Mouse (Mus musculus): Measurements from ENCODE around the gene Slit3. TPM values are rescaled to one million over a fixed set of nuclear protein-coding genes. Genes with fewer than 3 reads are reported as not detected.

The Slit3 gene
- polyA plus RNA-seq, 1 experiment from 2014 or later, result 14.2 TPM

DNA sequence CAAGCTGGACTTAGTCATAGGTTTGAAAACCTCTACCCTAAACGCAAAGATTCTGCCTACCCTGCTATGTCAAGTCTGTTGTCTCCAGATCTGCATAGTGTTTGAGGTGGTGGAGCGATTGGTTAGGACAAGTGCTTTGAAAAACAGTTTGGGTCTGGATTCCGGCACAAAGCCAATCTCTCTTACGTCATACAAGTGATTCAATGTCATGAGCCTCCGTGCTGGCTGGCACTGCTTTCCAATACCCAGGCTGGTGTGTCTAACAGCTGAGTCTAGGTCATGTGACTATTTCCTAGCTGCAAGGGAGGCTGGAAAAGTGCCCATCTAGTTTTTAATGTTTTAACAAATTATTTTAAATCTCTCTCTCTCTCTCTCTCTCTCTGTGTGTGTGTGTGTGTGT, 196.2 kb downstream of the Slit3 start:
- Histone ChIP-seq H3K27ac (ENCODE audit: low read length) (no peak overlapping the region), H3K4me3 (ENCODE audit: low read depth, low read length) (no peak overlapping the region), H3K36me3 (ENCODE audit: insufficient read depth, low read length) (no peaks in the 10 kb centered on the region), H3K4me2 (replicated peaks; ENCODE audit: low read depth, low read length) (no peak overlapping the region), H3K9ac (replicated peaks; ENCODE audit: low read depth) (no peak overlapping the region), H3K27me3 (replicated peaks; ENCODE audit: insufficient read depth, low read length) (no peaks in the 10 kb centered on the region), H3K4me1 (ENCODE audit: insufficient read depth, low read depth, low read length) (peaks cover 4% of the 10 kb centered on the region; the same call in 1 of the 2 replicates), H3K9me3 (ENCODE audit: low read length) (no peaks in the 10 kb centered on the region)
- no peak for TF ChIP-seq CTCF (IDR thresholded peaks at IDR 0.05)
- TF ChIP-seq EP300 (IDR thresholded peaks at IDR 0.05), result no peak
- no peak for DNase-seq (ENCODE audit: low spot score)
- 80% methylated on average over 5 of the region's 5 CpGs for WGBS
- ATAC-seq, result no peak

DNA sequence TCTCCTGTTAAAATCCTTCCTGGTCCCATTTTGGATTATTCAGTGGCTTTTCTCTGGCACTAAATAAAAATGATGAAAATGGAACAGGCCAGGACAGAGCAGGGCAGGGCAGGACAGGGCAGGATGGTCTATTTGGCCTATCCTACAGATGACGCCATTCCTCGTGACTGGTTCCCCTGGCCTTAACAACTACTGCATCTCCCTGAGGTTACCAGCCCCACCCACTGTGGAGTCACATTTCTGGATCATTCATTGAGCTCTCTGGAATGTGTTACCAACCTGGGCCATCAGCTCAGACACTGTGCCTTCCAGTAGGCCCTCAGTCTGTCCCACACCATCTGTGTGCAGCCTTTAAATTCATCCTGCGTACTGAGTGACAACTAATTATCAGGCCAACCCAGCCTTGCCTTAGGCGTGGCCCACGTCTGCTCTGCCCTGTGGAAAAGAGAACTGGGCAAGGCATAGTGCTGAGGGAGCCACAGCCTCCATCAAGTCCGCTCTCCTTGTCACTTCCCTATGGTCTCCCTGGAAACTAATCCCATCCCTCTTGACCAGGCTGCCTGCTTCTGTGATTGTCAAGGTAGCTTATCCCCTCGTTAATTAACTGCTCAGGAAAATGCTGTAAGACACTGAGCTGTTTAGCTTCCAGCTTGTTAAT, 196.9 kb downstream of the Slit3 start:
- WGBS, result 78% methylated on average over 7 of the region's 7 CpGs
- DNase-seq (ENCODE audit: low spot score), result no peak
- H3K36me3 ChIP-seq (ENCODE audit: insufficient read depth, low read length), result no peaks in the 10 kb centered on the region
- no peak overlapping the region for H3K4me3 ChIP-seq (ENCODE audit: low read depth, low read length)
- H3K9ac ChIP-seq (replicated peaks; ENCODE audit: low read depth), result no peak overlapping the region
- H3K27me3 ChIP-seq (replicated peaks; ENCODE audit: insufficient read depth, low read length), result no peaks in the 10 kb centered on the region
- peaks cover 4% of the 10 kb centered on the region; the same call in 1 of the 2 replicates for H3K4me1 ChIP-seq (ENCODE audit: insufficient read depth, low read depth, low read length)
- no peaks in the 10 kb centered on the region for H3K9me3 ChIP-seq (ENCODE audit: low read length)
- H3K4me2 ChIP-seq (replicated peaks; ENCODE audit: low read depth, low read length), result no peak overlapping the region
- H3K27ac ChIP-seq (ENCODE audit: low read length), result no peak overlapping the region
- TF ChIP-seq EP300 (IDR thresholded peaks at IDR 0.05) (no peak), CTCF (IDR thresholded peaks at IDR 0.05) (no peak)
- no peak for ATAC-seq

DNA sequence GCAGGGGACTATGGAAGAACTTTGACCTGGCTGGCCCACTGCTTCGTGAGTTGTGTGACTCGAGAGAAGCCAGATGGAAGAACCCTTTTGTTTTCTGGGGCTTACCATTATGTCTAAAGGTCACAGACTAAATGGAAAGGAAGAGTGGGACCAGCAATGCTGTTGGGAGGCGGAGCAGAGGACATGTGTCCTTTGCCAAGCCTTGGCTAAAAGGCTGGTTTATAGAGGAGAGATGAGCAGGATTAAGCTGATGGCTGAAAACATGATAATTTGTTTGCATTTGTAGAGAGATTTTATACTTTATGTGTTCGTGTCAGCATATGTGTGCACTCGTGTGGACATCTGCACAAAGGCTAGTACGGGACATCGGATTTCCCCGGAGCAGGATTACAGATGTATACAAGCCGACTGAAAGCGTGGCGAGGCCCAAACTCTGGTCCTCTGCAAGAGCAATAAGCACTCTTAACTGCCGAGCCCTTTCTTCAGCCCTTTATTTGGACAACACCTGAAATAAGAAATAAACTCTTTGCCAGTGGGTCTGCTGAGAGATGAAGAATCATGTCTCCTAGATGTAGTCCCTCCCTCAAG, 197.5 kb downstream of the Slit3 start:
- no peak overlapping the region for H3K4me3 ChIP-seq (ENCODE audit: low read depth, low read length)
- WGBS, result 78% methylated on average over 12 of the region's 12 CpGs
- no peak for DNase-seq (ENCODE audit: low spot score)

DNA sequence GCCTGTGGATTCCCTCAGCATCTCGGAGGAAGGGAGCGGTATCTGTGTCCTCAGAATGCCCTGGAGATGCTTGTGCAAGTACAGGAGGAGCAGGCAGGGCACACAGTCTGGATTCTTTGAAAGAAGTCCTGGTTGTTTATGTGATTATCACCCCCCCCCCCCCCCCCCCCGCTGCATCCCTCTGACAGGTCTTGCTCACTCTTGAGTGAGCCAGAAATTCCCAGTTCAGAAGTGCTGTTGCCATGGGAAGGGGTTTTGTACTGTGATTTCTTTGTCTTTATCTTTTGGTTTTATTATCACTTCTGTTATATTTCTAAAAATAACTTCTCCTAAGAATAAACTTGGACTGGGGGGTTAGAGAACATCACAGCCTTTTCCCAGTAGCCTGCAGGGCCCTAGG, 199.5 kb downstream of the Slit3 start:
- no peaks in the 10 kb centered on the region for H3K27me3 ChIP-seq (replicated peaks; ENCODE audit: insufficient read depth, low read length)
- no peaks in the 10 kb centered on the region for H3K9me3 ChIP-seq (ENCODE audit: low read length)
- H3K4me3 ChIP-seq (ENCODE audit: low read depth, low read length), result no peak overlapping the region
- H3K4me1 ChIP-seq (ENCODE audit: insufficient read depth, low read depth, low read length), result peaks cover 2% of the 10 kb centered on the region; the same call in 1 of the 2 replicates
- WGBS, result 91% methylated on average over 2 of the region's 3 CpGs
- no peak overlapping the region for H3K4me2 ChIP-seq (replicated peaks; ENCODE audit: low read depth, low read length)
- ATAC-seq (no peak), DNase-seq (ENCODE audit: low spot score) (no peak)
- H3K36me3 ChIP-seq (ENCODE audit: insufficient read depth, low read length), result no peaks in the 10 kb centered on the region
- no peak for TF ChIP-seq CTCF (IDR thresholded peaks at IDR 0.05)
- no peak for TF ChIP-seq EP300 (IDR thresholded peaks at IDR 0.05)
- H3K27ac ChIP-seq (ENCODE audit: low read length), result no peak overlapping the region
- H3K9ac ChIP-seq (replicated peaks; ENCODE audit: low read depth), result no peak overlapping the region

More for the DNA sequence above, 197.5 kb downstream of the Slit3 start:
- H3K9me3 ChIP-seq (ENCODE audit: low read length), result no peaks in the 10 kb centered on the region
- no peaks in the 10 kb centered on the region for H3K36me3 ChIP-seq (ENCODE audit: insufficient read depth, low read length)
- no peak overlapping the region for H3K27ac ChIP-seq (ENCODE audit: low read length)
- H3K4me2 ChIP-seq (replicated peaks; ENCODE audit: low read depth, low read length), result no peak overlapping the region
- no peak for TF ChIP-seq CTCF (IDR thresholded peaks at IDR 0.05)
- TF ChIP-seq EP300 (IDR thresholded peaks at IDR 0.05), result no peak
- no peak for ATAC-seq
- H3K4me1 ChIP-seq (ENCODE audit: insufficient read depth, low read depth, low read length), result peaks cover 4% of the 10 kb centered on the region; the same call in 1 of the 2 replicates
- H3K27me3 ChIP-seq (replicated peaks; ENCODE audit: insufficient read depth, low read length), result no peaks in the 10 kb centered on the region
- no peak overlapping the region for H3K9ac ChIP-seq (replicated peaks; ENCODE audit: low read depth)

DNA sequence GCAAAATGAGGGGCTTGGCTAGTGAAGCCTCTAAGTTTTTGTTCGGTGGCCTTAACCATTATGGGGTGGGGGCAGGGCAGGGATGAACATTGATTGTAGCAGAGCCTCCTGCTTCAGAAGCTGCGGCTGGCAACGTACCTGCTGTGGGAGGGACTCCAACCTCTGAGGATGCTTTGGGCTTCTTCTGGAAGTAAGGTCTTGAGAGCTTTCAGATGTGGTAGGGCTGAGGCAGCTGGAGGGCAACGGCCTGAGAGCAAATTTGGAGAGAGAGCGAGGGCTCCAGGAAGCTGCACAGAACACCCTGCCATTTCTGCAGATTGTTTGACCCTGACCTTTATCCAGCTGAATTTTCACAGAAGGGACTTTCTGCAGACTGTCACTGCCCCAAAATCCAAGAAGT, 203.4 kb downstream of the Slit3 start:
- H3K4me3 ChIP-seq (ENCODE audit: low read depth, low read length), result no peak overlapping the region
- H3K4me1 ChIP-seq (ENCODE audit: insufficient read depth, low read depth, low read length), result no peaks in the 10 kb centered on the region
- no peak for TF ChIP-seq CTCF (IDR thresholded peaks at IDR 0.05)
- no peak for TF ChIP-seq EP300 (IDR thresholded peaks at IDR 0.05)
- 52% methylated on average over 5 of the region's 5 CpGs for WGBS
- no peak overlapping the region for H3K27ac ChIP-seq (ENCODE audit: low read length)
- no peaks in the 10 kb centered on the region for H3K27me3 ChIP-seq (replicated peaks; ENCODE audit: insufficient read depth, low read length)
- no peaks in the 10 kb centered on the region for H3K9me3 ChIP-seq (ENCODE audit: low read length)
- H3K4me2 ChIP-seq (replicated peaks; ENCODE audit: low read depth, low read length), result no peak overlapping the region
- ATAC-seq, result no peak
- no peaks in the 10 kb centered on the region for H3K36me3 ChIP-seq (ENCODE audit: insufficient read depth, low read length)
- H3K9ac ChIP-seq (replicated peaks; ENCODE audit: low read depth), result no peak overlapping the region
- no peak for DNase-seq (ENCODE audit: low spot score)

DNA sequence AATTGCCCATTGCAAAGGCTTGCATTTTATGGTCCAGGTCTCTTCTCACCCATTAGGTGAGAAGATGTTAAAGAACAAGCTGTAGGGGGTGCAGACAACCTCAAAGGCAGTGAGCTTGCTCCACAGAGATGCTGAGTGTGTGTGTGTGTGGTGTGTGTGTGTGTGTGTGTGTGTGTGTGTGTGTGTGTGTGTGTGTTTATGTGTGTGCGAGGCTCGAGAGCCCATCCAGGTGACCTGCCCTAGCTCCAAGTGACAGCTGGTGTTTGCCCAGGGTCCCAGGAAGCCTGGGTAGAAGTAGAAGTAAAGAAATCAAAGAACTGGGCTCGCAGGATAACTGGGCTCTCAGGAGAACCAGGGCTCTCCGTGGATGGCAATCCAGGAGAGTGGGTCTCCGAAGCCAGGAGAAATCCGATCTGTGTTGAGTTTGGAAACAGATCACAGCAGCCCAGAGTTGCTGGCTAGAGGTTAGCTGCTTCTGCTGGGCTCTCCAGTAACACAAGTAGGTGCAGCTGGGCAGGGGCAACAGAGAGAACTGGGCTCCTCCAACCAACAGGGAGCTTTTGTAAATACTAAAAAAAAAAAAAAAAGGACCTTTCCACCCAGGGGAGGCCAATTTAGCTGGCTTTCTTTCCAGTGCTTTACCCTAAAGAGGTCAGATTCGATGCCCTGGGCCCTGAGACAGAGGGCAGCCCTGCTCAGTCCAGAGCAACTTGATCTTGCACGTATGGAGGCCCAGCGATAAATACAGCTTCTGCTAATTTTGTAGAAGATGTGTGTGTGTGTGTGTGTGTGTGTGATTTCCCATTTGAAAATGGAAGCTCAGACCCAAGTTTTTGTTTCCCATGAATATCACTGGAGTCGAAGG, 204.3 kb downstream of the Slit3 start:
- Histone ChIP-seq H3K4me3 (ENCODE audit: low read depth, low read length) (no peak overlapping the region), H3K9me3 (ENCODE audit: low read length) (no peaks in the 10 kb centered on the region), H3K4me1 (ENCODE audit: insufficient read depth, low read depth, low read length) (no peaks in the 10 kb centered on the region), H3K36me3 (ENCODE audit: insufficient read depth, low read length) (no peaks in the 10 kb centered on the region), H3K9ac (replicated peaks; ENCODE audit: low read depth) (no peak overlapping the region), H3K4me2 (replicated peaks; ENCODE audit: low read depth, low read length) (no peak overlapping the region), H3K27ac (ENCODE audit: low read length) (no peak overlapping the region), H3K27me3 (replicated peaks; ENCODE audit: insufficient read depth, low read length) (no peaks in the 10 kb centered on the region)
- WGBS, result 44% methylated on average over 10 of the region's 10 CpGs
- no peak for ATAC-seq
- TF ChIP-seq EP300 (IDR thresholded peaks at IDR 0.05) (no peak), CTCF (IDR thresholded peaks at IDR 0.05) (no peak)
- DNase-seq (ENCODE audit: low spot score), result no peak

All from lung, postnatal 0 days (tissue).